Mouse (Mus musculus): ENCODE results near the gene Doxl2. TPM values are rescaled to one million over a fixed set of nuclear protein-coding genes. Genes with fewer than 3 reads are reported as not detected.

Doxl2 gene
- total and polyA plus RNA-seq, 2 experiments from 2014 or later, result not detected

DNA sequence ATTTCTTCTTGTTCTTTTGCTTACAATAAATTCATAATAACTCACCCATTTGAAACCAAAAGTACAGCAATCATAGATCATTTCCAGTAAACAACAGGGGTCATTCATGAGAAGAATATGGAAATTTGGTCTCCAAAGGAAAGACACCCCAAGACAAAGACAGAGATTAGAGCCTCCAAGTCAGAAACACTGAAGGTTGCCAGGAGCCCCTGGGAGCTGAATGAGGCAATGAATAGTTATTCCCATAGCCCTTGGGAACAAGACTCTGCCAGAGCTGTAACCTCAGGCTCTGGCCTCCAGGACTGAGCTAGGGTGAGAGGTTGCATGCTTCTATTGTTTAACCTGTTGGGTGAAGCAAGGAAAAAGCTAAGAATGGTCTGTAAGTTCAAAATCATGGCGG lies 44.6 kb downstream of the Doxl2 start:
- no peaks in the 10 kb centered on the region for H3K36me3 ChIP-seq (replicated peaks; ENCODE audit: control insufficient read depth, insufficient read depth, low read length)
- H3K4me3 ChIP-seq (ENCODE audit: low read depth, low read length), result no peak overlapping the region
- no peaks in the 10 kb centered on the region for H3K4me1 ChIP-seq (ENCODE audit: control insufficient read depth, insufficient read depth)
- TF ChIP-seq EP300 (IDR thresholded peaks at IDR 0.05; ENCODE audit: low read depth) (no peak), CTCF (IDR thresholded peaks at IDR 0.05; ENCODE audit: low read depth) (no peak)
- no peak overlapping the region for H3K9ac ChIP-seq (replicated peaks; ENCODE audit: low read depth, low read length)
- no peak for ATAC-seq (ENCODE audit: insufficient read depth, low read depth)
- no peak overlapping the region for H3K27ac ChIP-seq (ENCODE audit: low read depth)
- H3K27me3 ChIP-seq (ENCODE audit: control insufficient read depth, insufficient read depth, low read length), result no peaks in the 10 kb centered on the region
- WGBS, result 84% methylated on average over 1 of the region's 1 CpGs
- H3K9me3 ChIP-seq (replicated peaks; ENCODE audit: control insufficient read depth, low read length), result no peaks in the 10 kb centered on the region
- DNase-seq (ENCODE audit: low spot score), result no peak
- H3K4me2 ChIP-seq (ENCODE audit: low read depth, low read length), result no peak overlapping the region

GRCm38 (mm10) chr6:49021141-49022012 lies 46.6 kb downstream of the Doxl2 start:
- Histone ChIP-seq H3K27ac (ENCODE audit: low read depth) (no peak overlapping the region), H3K4me3 (ENCODE audit: low read depth, low read length) (no peak overlapping the region), H3K27me3 (ENCODE audit: control insufficient read depth, insufficient read depth, low read length) (no peaks in the 10 kb centered on the region), H3K36me3 (replicated peaks; ENCODE audit: control insufficient read depth, insufficient read depth, low read length) (no peaks in the 10 kb centered on the region), H3K9ac (replicated peaks; ENCODE audit: low read depth, low read length) (no peak overlapping the region), H3K9me3 (replicated peaks; ENCODE audit: control insufficient read depth, low read length) (no peaks in the 10 kb centered on the region), H3K4me2 (ENCODE audit: low read depth, low read length) (no peak overlapping the region), H3K4me1 (ENCODE audit: control insufficient read depth, insufficient read depth) (no peaks in the 10 kb centered on the region)
- DNase-seq (ENCODE audit: low spot score) (no peak), ATAC-seq (ENCODE audit: insufficient read depth, low read depth) (no peak)
- WGBS, result 73% methylated on average over 14 of the region's 14 CpGs
- TF ChIP-seq EP300 (IDR thresholded peaks at IDR 0.05; ENCODE audit: low read depth) (no peak), CTCF (IDR thresholded peaks at IDR 0.05; ENCODE audit: low read depth) (no peak)

- no peaks in the 10 kb centered on the region for H3K36me3 ChIP-seq (replicated peaks; ENCODE audit: control insufficient read depth, insufficient read depth, low read length)
- ATAC-seq (ENCODE audit: insufficient read depth, low read depth) (no peak), DNase-seq (ENCODE audit: low spot score) (no peak)
- no peaks in the 10 kb centered on the region for H3K9me3 ChIP-seq (replicated peaks; ENCODE audit: control insufficient read depth, low read length)
- no peak overlapping the region for H3K9ac ChIP-seq (replicated peaks; ENCODE audit: low read depth, low read length)
- H3K4me3 ChIP-seq (ENCODE audit: low read depth, low read length), result no peak overlapping the region
- no peak overlapping the region for H3K4me2 ChIP-seq (ENCODE audit: low read depth, low read length)
- WGBS, result 84% methylated on average over 2 of the region's 2 CpGs
- no peaks in the 10 kb centered on the region for H3K27me3 ChIP-seq (ENCODE audit: control insufficient read depth, insufficient read depth, low read length)
- TF ChIP-seq CTCF (IDR thresholded peaks at IDR 0.05; ENCODE audit: low read depth), result no peak
- TF ChIP-seq EP300 (IDR thresholded peaks at IDR 0.05; ENCODE audit: low read depth), result no peak
- H3K4me1 ChIP-seq (ENCODE audit: control insufficient read depth, insufficient read depth), result no peaks in the 10 kb centered on the region
- H3K27ac ChIP-seq (ENCODE audit: low read depth), result no peak overlapping the region
These were observed 47.6 kb downstream of the Doxl2 start for GRCm38 (mm10) chr6:49022384-49022783.

DNA sequence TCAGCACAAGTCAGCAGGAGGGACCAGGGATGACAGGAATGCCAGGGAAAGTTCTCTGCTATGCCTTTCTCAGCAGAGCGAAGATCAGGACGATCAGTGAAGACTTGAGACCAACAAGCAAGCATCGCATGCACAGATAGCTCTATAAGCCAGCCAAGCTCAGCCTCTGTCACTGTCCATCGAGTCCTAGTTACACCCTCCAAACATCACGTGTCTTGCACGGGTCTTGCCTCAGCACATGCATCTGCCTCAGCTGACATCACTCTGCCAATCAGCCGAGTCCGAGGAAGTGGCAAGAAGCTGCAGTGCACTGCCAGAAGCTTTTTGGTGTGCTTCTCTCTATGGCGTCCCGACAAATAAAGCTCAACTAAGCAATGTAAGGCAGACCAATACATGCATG lies 48.6 kb downstream of the Doxl2 start:
- 63% methylated on average over 10 of the region's 10 CpGs for WGBS
- no peaks in the 10 kb centered on the region for H3K9me3 ChIP-seq (replicated peaks; ENCODE audit: control insufficient read depth, low read length)
- no peak for ATAC-seq (ENCODE audit: insufficient read depth, low read depth)
- TF ChIP-seq EP300 (IDR thresholded peaks at IDR 0.05; ENCODE audit: low read depth) (no peak), CTCF (IDR thresholded peaks at IDR 0.05; ENCODE audit: low read depth) (no peak)
- H3K27ac ChIP-seq (ENCODE audit: low read depth), result no peak overlapping the region
- H3K27me3 ChIP-seq (ENCODE audit: control insufficient read depth, insufficient read depth, low read length), result no peaks in the 10 kb centered on the region
- no peak for DNase-seq (ENCODE audit: low spot score)
- H3K4me3 ChIP-seq (ENCODE audit: low read depth, low read length), result no peak overlapping the region
- H3K4me1 ChIP-seq (ENCODE audit: control insufficient read depth, insufficient read depth), result no peaks in the 10 kb centered on the region
- H3K36me3 ChIP-seq (replicated peaks; ENCODE audit: control insufficient read depth, insufficient read depth, low read length), result no peaks in the 10 kb centered on the region
- H3K9ac ChIP-seq (replicated peaks; ENCODE audit: low read depth, low read length), result no peak overlapping the region
- H3K4me2 ChIP-seq (ENCODE audit: low read depth, low read length), result no peak overlapping the region

- no peak overlapping the region for H3K4me3 ChIP-seq (ENCODE audit: low read depth, low read length)
- H3K9me3 ChIP-seq (replicated peaks; ENCODE audit: control insufficient read depth, low read length), result no peaks in the 10 kb centered on the region
- no peaks in the 10 kb centered on the region for H3K27me3 ChIP-seq (ENCODE audit: control insufficient read depth, insufficient read depth, low read length)
- no peaks in the 10 kb centered on the region for H3K4me1 ChIP-seq (ENCODE audit: control insufficient read depth, insufficient read depth)
- no peak for TF ChIP-seq CTCF (IDR thresholded peaks at IDR 0.05; ENCODE audit: low read depth)
- no peak for TF ChIP-seq EP300 (IDR thresholded peaks at IDR 0.05; ENCODE audit: low read depth)
- no peak overlapping the region for H3K27ac ChIP-seq (ENCODE audit: low read depth)
- no peaks in the 10 kb centered on the region for H3K36me3 ChIP-seq (replicated peaks; ENCODE audit: control insufficient read depth, insufficient read depth, low read length)
- 83% methylated on average over 7 of the region's 7 CpGs for WGBS
- ATAC-seq (ENCODE audit: insufficient read depth, low read depth) (no peak), DNase-seq (ENCODE audit: low spot score) (no peak)
- H3K4me2 ChIP-seq (ENCODE audit: low read depth, low read length), result no peak overlapping the region
- H3K9ac ChIP-seq (replicated peaks; ENCODE audit: low read depth, low read length), result no peak overlapping the region
These were observed 50.5 kb downstream of the Doxl2 start for GRCm38 (mm10) chr6:49025290-49025689.

DNA sequence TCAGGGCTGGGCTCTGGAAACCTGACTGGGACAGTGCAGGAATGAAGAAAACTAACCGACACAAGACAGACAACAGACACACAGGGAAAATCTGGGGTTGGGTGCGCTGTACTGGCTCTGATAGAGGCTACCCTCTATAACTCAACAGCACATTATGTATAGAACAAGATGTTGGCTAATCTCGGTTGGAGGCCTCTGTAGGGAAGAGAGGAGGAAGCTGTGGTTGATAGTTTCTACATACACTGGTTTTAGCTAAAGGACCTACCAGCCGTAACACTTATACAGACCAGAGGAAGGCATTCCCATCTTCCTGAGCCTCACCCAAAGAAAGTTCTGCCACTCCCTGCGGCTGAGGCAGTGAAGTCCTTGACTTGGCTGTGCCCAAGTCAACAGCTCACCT lies 51.7 kb downstream of the Doxl2 start:
- Histone ChIP-seq H3K36me3 (replicated peaks; ENCODE audit: control insufficient read depth, insufficient read depth, low read length) (no peaks in the 10 kb centered on the region), H3K27ac (ENCODE audit: low read depth) (no peak overlapping the region), H3K9me3 (replicated peaks; ENCODE audit: control insufficient read depth, low read length) (no peaks in the 10 kb centered on the region), H3K4me2 (ENCODE audit: low read depth, low read length) (no peak overlapping the region), H3K9ac (replicated peaks; ENCODE audit: low read depth, low read length) (no peak overlapping the region), H3K4me1 (ENCODE audit: control insufficient read depth, insufficient read depth) (no peaks in the 10 kb centered on the region), H3K4me3 (ENCODE audit: low read depth, low read length) (no peak overlapping the region), H3K27me3 (ENCODE audit: control insufficient read depth, insufficient read depth, low read length) (no peaks in the 10 kb centered on the region)
- ATAC-seq (ENCODE audit: insufficient read depth, low read depth), result no peak
- TF ChIP-seq EP300 (IDR thresholded peaks at IDR 0.05; ENCODE audit: low read depth) (no peak), CTCF (IDR thresholded peaks at IDR 0.05; ENCODE audit: low read depth) (no peak)
- WGBS, result 71% methylated on average over 5 of the region's 5 CpGs
- DNase-seq (ENCODE audit: low spot score), result no peak
